Mouse (Mus musculus) heart, adult 11 months (tissue): ENCODE results near the gene Tnnt3.

ENCODE experiments used
- DNase-seq: peaks from one replicate; pipeline ENCODE4 v3.0.0; 2022

Gene Tnnt3

GRCm38 (mm10) chr7:142476795-142477452 lies 21.7 kb upstream of the Tnnt3 start:
- peak; percentile 95 for DNase-seq

- peak; percentile 94 for DNase-seq
Measured at GRCm38 (mm10) chr7:142478001-142478400, 20.6 kb upstream of the Tnnt3 start.

GRCm38 (mm10) chr7:142478574-142478973 lies 20.1 kb upstream of the Tnnt3 start:
- DNase-seq, result peak; percentile 92

GRCm38 (mm10) chr7:142479307-142479706 lies 19.3 kb upstream of the Tnnt3 start:
- peak; percentile 92 for DNase-seq

- DNase-seq, result peak; percentile 93
Measured at GRCm38 (mm10) chr7:142479886-142480285, 18.8 kb upstream of the Tnnt3 start.

GRCm38 (mm10) chr7:142480661-142481060 lies 18.0 kb upstream of the Tnnt3 start:
- DNase-seq, result peak; percentile 94

DNA sequence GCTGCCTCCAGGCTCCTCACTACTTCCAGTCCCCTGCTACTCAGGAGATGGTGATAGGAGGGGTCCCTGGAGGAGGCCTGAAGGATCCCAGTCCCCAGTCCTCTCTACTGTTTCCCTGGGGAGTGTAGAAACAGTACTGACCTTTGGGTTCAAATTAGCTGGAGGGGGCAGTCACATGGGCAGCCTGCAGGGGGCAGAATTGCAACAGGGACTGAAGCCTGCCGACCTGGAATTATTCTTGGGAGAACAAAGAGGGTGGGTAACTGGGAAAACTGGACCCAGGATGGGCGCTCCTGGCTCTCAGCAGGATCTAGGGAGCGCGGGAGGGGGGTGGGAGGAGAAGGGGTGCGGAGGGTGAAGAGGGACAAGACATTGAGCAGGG lies 17.5 kb upstream of the Tnnt3 start:
- peak; percentile 98 for DNase-seq

DNA sequence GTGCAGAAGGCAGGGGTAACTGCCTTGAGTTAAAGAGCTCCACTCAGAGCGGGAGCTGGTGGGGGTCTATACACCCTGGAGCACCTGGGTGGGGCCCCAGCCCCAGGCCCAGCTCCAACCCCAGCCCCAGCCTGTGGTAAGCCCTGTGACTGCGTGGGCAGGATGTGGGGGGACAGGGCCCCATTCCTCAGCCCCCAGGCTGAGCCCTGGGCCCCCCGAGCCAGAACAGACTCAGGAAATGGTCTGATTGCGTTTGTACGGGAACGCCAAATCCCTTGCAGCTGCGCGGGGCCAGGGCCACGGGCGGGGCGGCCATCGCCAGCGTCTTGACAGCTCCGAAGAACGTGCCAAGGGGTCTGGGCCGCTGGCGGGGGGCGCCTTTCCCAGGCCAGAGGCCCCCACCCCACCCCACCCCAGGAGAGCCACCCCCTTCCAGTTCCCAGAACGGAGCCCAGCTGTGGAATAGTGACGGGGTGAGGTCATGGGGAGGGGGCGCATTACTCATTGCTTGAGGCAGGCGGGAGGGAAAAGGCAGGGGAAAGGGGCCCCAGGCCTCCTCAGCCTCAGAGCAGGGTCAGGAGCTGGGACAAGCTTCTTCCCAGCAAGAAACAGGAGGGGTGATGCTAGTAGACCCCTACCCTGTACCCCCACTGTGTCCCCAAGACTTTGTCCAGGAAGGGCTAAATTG lies 16.9 kb upstream of the Tnnt3 start:
- DNase-seq, result peak; percentile 99

DNA sequence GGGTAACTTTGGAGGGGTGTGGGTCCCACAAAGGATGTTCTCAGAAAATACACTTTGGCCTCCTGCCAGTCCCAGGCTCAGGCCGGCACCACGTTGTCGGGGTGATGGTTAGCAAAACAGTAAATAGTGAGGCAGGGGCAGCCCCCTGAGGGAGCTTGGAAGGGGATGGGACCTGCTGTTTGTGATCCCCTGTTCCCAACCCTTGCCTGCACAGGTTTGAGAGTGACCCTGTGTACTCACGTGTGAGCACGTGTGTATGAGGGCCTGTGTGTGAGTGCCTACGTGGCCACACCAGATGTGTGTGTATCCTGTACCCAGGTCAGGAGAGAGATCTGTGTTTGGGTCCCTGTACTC lies 16.4 kb upstream of the Tnnt3 start:
- DNase-seq, result peak; percentile 97

- DNase-seq, result peak; percentile 97
Measured at GRCm38 (mm10) chr7:142483136-142483535, 15.5 kb upstream of the Tnnt3 start.

DNA sequence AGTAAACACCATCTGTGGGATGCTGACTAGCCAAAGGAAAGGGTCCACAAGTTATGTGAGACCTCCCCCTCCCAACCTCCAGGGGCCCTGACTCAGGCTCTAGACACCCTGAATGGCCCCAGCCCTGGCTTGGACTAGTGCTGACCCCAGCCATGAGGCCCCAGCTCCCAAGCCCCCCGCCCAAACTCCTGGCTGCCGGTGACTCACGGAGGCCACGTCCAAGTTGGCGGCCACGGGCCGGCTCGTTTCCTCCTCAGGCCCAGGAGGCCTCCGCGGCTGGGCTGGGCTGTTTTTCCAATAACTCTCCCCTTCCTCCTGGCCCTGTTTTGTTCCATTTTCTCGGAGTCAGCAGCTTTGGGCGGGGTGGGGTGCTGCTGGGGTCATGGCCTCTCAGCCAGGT lies 13.9 kb upstream of the Tnnt3 start:
- peak; percentile 98 for DNase-seq

DNA sequence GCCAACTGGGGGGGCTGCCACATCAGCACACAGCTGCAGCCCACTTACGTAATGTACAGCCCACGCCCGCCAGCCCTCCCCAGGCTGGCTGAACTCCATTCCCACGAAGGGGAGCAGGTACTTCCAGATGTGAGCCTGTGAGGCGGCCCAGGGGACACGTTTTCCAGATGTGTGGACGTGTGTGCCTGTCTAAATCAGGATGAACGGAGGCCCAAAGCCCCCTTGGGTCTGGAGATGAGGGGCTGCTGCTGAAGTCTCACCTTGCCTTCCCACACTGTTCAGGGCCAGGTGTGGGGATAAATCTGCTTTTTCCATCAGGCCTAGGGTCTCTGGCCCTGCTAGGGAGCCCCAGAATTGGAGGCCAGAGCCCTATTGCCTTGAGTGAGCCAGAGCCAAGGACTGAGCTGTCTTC lies 11.9 kb upstream of the Tnnt3 start:
- peak; percentile 95 for DNase-seq

GRCm38 (mm10) chr7:142487341-142487859 lies 11.2 kb upstream of the Tnnt3 start:
- peak; percentile 91 for DNase-seq

DNA sequence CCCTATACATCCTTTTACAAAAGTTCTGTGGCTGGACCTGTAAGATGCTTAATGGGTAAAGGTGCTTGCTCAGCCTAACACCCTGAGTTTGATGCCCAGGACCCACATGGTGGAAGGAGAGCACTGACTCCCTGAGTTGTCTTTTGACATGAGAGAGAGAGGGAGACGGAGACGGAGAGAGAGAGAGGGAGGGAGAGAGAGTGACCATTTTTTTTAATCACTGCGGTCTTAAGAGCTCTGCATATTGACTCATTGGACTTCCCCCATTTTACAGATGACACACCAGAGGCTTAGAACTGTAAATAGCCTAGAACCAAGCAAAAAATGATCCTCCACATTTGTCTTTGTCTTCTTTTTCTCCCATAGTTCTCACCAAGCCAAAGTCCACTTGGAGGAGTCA lies 10.6 kb upstream of the Tnnt3 start:
- no peak for DNase-seq

DNA sequence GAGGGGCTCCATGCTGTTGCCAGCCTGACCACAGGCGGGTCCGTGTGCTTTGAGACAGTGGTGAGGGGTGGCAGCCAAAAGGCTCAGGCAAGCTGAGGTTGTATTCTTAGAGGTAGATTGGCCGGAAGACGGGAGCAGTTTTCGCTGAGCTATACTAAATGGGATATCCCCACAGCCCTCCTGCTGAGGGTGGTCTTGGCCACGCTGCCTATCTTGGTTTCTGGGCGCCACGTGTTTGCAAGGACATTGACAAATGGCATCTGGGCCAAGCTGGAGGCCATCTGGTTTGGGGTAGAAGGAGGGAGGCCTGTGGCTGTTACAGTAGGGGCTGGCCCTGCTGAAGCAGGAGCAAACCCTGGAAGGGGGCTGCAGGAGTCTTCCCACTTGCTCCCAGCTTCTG lies 5.1 kb upstream of the Tnnt3 start:
- DNase-seq, result peak; percentile 90

- DNase-seq, result peak; percentile 96
Measured at GRCm38 (mm10) chr7:142496158-142496557, 2.5 kb upstream of the Tnnt3 start.

DNA sequence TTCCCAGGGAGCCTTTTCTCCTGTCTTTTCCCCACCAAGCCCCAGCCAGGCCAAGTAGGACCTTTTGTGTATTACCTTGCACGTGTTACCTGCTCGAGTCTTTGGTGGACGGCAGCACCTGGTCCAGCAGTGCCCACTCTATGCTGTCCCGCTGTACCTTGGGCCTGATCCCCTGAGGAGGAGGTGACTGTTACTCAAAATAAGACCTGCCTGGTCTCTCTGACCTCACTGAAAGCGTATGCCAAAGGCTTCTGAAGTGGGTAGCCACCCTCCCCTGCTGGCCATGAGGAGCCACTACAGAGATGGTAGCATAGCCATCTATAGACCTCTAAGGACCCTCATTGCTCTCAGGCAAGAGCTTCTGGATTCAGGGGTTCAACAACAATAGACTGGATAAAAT lies 1.8 kb upstream of the Tnnt3 start:
- peak; percentile 96 for DNase-seq

DNA sequence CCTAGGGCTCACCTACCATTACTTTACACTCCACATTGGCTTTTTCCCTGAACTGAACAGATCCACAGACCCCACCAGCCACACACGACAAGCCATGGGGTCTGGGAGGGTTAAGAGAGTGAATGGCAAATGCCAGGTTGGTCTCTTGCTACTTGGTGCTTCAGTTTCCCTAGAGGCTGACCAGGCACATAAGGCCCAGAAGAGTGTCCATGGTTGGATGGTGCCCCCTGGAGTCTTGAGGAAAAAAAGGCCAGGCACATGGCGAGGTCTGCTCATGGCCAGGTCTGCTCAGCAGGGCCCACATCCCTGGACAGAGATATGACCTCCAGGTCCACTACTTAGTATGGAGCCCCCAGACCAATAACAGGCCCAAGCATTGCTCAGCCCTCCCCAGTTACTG lies 861 bp upstream of the Tnnt3 start:
- DNase-seq, result peak; percentile 96

- DNase-seq, result no peak
Measured at GRCm38 (mm10) chr7:142499010-142499721, 530 bp downstream of the Tnnt3 start.

GRCm38 (mm10) chr7:142500032-142500431 lies 1.4 kb downstream of the Tnnt3 start:
- no peak for DNase-seq

DNA sequence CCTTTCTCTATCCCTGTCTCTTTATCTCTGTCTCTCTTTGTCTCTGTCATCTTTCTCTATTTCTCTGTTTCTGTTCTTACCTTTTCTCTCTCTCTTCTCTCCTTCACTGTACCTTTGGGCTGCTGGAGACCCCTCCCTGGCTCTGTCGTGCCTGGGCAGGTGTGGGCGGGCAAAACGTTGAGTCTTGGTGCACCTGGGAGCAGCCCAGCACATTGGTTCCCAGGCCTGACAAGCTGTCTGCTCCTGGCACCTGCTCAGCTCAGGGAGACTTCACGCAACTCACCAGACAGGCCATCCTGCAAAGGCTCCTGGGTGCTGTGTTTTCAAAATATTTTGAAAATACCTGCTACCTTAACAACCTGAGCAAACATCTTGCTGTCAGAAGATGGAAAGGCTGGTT lies 4.6 kb downstream of the Tnnt3 start:
- DNase-seq, result no peak

GRCm38 (mm10) chr7:142505942-142506341 lies 7.3 kb downstream of the Tnnt3 start:
- no peak for DNase-seq

DNA sequence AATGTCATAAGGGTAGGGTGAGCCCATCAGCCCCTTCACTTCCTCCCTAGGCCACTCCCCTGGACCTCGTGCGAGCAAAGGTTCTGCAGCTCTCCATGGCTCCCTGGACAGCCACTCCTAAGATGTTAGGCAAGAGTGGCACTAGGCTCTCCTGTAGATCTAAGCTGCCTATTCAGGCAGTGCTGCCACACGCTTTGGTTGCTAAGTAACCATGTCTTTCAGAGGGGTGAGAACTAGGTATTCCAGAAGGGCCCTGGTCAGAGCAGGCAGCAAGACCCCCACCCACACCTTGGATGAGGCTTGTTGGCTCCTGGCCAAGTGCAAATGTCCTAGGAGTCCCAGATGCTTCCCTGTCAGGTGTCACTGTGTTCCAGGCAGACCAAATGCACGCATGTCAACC lies 7.9 kb downstream of the Tnnt3 start:
- DNase-seq, result peak; percentile 90

- no peak for DNase-seq
Measured at GRCm38 (mm10) chr7:142507453-142507852, 8.8 kb downstream of the Tnnt3 start.
